Mouse (Mus musculus): ENCODE results near the gene Tbc1d7.

Gene Tbc1d7

DNA sequence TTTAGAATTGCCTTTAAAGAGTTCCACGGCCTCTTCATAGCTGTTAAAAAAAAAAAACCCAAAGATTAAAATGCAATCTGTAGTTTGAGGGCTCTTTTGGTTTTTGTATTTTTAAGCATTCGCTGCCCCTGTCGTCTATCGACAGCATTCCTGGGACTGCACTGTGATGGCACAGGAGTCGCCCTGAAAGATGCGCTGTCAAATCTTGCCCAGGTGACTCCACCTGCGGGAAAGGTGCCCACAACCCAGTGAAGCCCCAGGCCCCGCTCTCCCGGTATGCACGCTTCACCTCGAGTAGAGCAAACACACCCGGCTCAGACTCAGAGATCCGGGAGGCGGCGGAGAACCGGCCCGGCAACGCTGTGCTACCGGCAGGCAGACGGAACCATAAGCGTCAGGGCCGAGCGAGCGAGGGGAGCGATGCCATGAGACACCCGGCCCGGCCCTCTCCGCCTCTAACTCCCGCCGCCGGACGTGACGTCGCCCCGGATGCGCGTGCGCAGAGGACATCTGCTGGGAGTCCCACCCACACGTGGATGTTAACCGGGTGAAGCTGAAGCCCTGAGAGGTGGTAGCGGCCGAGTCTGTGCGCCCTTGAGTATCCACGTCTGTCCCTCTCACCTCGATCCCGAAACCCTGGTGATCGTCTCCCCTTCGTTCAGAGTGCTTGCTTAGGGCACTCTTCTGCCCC is at the start of gene Tbc1d7:
Gene Tbc1d7 (minus strand): TSS at position 482 of the 691 bp plus-strand sequence.
- DNase-seq: peak; percentile 98

DNA sequence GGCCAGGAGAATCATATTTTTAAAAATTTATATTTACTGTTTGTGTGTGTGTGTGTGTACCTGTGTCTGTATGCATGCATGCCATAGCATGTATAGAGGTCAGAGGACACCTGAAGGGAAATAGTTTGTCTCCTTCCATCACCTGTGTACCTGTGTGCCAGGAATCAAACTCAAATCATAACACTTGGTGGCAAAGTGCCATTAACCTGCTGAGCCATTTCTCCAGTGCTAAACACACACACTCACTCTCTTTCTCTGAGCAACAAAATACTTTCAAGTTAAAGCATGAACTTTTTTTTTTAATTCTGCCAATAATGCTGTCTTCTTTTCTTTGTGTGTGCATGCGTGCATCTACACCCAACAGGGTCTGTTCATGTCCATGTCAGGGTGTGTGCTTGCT is 49.3 kb upstream of the Tbc1d7 start:
- no peak for DNase-seq

DNA sequence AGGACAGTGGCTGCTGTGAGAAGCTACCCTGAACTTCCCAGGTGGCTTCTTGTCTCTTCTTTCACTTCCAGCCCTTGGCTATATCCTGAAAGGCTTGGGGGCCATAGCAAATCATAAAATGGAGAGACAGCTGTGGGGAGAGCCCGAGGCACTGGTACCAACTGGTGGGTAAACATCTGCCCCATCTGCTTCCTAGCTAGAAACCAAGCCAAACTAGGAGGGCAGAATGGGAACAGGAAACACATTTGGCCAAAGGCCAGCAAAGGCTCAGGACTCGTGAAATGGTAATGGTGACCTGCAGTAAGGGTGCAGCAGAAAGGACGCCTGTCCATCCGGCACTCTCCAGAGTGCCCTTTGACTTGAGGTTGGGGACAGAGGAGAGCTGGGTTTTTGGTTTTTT is 47.5 kb upstream of the Tbc1d7 start:
- no peak for DNase-seq

DNA sequence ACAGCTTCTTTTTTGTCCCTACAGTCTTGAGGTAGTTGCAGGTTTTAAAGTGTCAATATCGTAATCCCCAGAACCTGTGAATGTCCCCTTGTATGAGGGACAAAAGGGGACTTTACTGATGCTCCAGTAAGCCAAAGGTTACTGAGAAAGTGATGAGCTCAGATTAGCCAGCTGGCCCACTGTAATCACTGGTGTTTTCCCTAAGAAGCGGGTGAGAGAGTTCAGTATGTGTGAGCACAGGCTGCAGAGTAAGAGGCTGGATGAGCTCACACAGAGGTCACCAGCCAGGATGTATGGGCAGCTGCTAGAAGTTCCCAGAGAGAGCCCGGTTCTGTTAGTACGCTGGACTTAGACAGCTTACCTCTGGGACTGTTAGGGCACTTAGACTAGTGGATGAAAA is 47.0 kb upstream of the Tbc1d7 start:
- no peak for DNase-seq

DNA sequence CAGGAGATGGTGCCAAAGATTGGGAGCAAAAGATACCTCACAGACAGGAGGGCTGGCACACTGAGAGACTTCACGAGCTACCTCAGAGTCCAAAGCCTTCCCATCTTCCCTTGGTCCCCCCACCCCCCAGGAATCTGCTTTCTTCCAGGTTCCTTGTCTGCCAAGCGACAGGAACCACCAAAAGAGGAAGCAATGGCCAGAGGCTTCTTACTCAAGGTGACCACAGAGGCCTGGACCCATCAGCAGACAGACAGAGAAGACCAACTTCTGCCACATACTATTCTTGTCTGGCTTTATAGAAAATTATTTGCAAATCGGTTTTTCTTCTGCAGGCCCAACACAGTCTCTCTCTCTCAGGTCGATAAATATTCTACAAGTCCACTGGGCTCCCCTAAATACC is 46.4 kb upstream of the Tbc1d7 start:
- DNase-seq: no peak

DNA sequence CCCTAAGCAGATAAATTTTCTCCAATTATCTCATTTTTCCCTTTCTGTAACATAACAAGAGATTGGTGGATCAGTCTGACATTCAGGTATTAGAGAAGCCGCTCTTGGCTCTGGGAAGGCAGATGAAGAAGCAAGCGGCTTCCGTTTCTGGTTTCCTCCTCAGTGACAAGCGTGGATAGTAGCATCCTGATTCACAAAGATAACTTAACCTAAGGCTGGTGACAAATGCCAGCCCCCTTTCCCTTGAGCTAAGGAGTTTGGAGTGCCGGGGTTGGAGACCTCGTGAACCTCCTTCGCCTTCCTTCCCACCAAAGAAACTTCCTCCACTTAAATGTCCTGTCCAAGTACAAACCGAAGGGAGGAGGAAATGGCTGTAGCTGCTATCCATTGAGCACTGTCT is 45.8 kb upstream of the Tbc1d7 start:
- no peak for DNase-seq

DNA sequence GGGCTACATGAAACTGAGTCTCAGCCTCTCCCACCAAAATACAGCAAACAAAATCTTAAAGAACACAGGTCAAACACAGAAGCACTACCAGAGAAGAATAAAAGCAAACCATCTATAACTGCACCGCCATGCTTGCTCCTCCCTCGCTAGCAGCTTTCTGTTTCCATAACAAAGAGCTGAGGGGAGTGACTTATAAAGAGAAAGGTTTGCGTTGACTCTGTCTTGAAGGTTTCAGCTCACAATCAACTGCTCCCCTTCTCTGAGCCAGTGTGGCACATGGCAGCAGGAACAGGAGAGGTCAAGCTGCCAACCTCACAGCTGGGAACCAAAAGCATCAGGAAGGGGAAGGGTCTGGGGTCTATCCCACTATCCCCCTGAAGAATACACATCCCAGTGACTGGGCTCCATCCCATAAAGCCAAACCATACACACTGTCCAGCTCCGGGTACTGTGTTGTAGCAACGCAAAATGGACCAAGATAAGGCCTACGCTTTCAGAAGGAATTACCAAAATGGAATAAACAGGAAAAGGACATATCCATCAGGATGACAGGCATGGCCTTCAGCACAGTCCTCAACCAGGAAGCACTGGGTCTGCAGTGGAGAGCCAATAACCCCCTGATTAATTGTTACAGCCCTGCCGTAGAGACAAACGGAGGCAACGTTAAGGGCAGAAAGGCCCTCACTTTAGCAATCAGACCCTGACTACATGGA is 44.8 kb upstream of the Tbc1d7 start:
- no peak for DNase-seq

DNA sequence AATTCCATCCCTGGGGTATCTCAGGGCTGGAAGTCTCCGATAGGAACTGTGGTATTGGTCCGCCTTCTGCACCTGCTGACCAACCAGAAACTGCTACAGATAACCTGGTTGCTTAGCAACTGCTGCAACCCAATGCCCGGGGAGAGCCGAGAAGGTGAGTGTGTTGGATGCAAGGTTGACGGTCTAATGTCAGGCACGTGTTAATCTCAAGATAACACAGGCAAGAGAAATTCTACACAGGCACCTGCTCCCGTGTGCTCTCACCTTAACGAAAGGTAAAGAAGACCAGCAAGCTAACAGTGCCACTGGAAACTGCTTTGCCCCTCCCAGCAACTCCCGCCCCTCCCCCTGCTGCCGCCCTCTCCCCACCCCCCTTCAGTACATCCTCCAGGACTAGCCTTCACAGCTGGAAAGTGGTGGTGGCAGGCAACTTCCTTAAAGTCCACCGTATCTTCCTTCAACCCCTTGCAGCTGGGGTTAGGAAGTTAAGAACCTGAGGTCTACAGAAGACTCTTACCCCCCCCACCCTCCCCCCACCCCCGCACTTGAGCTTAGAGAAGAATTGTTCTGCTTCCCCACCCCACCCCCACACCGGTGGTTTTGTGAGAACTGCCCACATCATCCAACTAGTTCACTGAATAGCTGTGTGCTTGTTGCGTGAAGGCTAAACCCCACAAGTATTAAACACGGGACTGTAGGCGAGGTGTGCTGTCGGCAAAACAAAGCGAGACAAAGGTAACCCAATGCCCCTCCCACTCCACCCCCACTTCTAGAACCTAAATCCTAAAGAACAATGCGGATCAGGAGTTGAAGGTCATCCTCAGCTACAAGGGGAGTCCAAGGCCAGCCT is 44.1 kb upstream of the Tbc1d7 start:
- no peak for DNase-seq

DNA sequence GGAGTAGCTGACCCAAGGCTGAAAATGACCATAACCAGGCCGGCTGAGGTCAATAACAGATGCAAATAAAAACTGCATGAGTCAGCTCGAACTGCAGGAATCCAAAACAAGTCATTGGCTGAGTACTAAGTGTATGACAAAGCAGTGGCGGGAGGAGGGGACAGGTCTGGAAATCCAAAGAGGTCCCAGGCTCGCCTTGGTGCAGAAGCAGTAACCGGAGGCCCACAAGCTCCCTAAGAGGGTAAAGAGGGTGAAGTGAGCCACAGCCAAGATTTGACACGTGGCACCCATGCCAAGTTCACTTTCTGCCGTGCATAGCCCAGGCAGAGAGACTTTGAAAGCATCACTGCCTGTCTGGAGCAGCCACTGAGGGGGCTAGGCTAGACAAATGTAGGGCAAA is 41.0 kb upstream of the Tbc1d7 start:
- peak; percentile 49 for DNase-seq

DNA sequence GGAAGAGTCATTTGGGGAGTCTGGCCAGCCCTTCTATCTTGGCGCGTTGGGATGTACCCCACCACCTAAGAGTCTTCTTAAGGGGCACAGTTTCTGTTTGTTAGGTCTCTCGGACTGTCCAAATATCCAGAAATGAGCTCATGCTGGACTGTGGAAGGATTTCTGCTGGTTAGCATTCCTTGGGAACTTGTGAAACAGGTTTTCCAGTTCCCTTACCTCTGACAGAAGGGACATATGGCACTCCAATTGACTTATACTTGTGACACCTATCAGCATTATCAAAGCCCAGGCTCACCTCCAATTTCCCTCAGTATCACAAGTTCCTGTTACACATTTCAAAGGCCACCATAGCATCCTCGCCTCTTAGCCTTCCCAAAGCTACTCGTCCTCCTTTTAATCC is 39.7 kb upstream of the Tbc1d7 start:
- no peak for DNase-seq

DNA sequence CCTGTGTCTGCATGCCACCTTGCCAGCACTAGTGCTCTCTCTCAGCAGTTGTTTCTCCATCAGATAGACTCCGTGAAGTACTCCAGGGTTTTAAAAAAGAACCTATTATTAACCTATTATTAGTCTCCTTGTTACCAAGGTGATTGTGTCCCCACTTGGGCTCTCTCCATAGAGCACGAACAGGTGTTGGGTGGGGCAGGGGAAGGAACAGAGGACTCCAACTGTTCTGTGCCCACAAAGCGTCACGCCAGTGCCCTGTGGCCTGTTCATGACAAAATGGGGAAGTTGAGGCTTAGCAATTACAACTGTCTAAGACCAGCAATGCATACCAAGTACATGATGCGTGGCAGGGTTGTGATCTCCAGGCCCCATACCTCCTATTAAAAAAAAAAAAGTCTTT is 38.3 kb upstream of the Tbc1d7 start:
- no peak for DNase-seq

DNA sequence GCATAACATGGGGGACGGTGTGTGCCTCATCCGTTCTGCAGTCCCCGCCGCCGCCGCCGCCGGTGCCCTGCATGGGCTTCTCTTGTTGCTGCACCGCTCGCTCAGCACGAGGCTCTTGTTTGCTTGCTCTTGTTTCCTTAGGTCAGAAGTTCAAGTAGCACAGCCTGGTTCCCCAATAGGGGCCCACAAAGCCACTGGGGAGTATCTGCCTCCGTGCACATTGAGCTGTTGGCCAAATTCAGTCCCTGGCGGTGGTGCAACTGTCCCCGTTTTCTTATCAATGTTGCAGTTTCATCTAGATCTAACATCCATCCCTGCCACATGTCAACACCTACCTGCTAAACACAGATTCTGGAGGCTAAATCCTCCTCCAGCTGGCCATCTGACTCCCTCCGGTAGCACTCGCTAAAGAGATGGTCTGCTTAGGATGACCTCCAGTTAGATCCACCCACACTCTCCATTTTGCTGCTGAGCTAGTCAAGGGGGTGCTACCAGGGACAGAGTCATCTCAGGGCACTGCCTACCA is 37.7 kb upstream of the Tbc1d7 start:
- no peak for DNase-seq

DNA sequence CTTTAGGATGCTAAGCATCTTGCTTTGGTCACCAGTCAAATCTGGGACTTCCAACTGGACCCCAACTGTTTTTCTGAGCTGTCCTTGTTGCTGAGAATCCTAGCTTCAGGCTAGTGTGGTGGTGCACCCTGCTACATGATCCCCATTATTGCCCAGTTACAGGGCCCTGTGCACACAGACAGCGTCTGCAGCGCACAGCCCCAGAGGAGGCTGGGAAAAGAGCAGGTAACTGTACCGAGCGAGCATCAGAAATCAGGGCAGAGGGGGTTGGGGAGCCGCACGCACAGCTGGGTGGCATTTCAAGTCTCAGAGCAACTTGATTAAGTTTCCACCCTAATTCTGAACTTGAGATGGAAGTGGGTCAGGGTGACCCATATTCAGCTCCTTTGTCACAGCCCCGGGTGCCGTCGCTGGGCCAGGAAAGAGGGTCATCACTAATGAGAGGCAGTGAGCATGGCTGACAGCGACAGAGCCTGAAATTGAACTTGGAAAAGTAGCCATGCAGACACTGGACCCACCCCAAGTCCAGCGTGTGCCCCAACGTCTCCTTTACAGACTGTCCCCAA is 34.9 kb upstream of the Tbc1d7 start:
- DNase-seq: no peak

DNA sequence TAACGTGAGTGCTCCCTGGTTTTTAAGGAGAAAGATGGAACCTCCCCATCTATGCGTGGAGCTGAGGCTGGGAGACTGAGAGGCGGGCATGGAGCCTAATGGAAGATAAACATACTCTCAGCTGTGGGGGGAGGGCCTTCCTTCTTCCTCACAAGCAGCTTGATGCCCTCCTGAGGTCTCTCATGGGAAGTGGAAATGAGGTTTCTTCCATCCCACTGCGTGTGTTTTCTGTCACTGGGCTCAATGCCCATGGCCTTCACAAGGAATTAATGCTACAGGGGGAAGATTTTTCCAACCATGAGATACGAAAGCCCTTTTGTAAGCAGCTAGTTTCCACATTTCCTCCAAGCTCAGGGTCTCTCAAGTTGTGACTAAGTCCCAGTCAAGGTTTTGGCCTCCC is 32.3 kb upstream of the Tbc1d7 start:
- DNase-seq: no peak

DNA sequence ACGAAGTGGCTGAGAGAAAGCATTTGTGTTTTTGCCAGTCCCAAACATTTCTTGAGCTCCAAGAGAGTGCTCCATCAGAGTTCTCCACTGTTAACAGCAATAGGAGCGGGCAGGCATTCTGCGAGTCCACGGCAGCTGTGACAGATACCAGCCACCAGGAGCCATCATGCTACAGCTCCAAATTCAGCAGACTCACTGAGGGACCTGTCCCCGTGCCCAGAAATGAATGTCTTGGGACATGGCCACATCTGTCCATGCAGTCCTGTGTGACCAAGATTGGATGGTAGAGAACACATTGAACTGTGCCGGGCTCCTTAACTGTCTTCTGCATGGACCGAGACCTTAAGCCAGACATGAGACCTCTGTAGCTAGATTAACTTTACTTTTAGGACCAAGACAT is 31.9 kb upstream of the Tbc1d7 start:
- no peak for DNase-seq

DNA sequence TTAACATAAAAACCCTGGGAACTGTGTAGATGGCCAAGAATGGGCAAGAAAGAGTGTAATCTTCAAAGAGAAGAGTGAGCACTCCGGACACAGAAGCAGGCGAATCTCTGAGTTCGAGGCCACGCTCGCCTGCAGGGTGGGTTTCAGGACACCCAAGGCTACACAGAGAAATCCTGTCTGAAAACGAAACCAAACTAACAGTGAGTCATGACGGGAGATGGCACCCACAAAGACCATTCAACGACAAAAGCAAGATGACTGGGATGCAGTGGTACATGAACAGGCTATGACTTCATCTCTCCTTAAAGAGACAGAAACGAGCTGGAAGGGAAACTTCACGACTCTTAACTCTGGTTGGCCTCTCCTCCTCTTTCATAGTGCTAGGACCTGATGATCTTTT is 31.1 kb upstream of the Tbc1d7 start:
- no peak for DNase-seq

DNA sequence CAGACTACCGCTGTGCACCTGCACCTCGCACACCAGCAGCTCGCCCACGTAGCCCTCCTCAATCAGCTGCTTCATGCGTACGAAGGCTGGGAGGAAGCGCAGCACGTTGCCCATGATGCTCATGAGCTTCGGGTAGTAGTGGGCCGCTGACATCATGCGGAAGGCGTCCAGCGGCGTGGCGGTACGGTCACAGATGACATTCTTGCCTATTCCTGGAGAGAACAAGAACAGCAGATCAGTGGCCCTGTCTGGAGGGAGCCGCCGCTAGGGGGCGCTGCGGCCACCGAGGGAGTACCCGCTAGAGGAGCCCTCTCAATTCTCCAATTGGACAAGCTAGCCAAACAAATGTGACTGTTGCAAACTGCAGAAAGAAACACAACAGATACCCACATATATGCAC is 29.7 kb upstream of the Tbc1d7 start:
- peak; percentile 44 for DNase-seq

DNA sequence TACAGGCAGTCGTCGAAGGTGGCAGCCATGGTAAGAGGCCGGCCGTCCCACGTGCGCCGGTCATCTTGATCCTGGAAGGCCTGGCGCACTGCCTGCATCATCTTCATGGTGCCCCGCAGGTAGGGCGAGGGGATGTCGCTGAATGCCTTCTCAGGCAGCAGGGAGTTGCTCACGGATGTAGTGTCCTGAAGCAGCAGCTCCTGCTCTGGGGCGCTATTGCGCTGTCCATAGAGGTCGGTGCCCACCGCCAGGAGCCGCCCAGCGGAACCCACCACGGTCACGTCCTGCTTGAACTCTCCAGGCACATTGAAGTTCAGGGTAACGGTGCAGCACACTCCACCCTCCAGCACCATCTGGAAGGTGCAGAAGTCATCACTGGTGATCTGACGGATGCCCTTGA is 29.2 kb upstream of the Tbc1d7 start:
- DNase-seq: no peak

DNA sequence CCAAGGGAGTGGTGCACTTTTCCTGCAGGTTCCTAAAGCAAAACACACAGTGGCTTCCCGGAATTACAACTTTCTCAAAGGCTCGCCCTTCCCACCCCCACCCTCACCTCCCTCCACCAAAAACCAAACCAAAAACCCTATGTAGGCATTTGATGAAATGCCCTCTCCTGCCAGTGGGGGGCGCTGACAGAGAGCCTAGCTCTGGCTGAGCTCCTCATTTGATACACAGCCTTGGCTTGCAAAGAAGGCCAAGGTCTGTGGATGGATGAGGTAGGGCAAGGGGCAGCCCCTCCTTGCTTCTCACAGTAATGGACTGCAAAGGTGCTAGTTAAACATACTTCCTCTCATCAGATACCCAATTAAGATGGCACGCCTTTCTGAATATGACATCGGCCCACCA is 28.4 kb upstream of the Tbc1d7 start:
- peak; percentile 48 for DNase-seq

DNA sequence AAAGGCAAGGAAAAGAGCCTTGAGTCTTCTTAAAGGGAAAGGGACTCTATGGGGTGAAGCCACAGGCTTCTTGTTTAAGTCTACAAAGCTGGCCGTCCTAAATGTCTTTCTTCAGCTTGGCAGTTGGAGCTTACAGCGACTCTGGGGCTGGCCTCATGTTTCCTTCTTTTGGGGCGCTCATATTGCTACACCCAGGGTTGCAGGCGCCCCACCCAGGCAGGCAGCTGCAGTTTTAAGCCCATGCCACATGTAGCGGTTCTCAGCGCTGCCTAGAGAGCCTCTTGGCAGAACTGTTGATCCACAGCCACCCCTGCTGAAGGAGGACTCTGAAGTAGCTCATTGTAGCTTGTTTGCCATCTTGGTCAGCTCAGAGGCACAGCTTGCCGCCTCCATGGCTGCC is 28.0 kb upstream of the Tbc1d7 start:
- DNase-seq: no peak

DNA sequence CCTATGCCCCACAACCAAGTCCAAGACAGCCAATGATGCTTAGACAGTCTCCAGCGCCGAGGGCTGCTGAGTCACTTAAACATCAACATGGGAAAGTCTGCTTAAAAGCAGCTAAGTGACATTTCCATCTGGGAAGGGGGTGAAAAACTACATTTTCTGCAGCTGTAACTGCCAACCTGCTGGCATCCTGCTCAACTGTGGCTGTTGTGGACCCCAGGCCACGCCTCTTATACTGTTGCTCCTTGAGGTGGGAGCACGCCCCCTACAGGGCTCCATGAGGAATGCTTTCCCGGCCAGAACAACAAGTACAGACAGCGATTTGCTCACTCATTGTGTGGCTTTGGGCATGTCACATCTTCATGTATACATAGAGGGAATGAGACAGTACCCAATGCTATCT is 25.9 kb upstream of the Tbc1d7 start:
- DNase-seq: no peak

DNA sequence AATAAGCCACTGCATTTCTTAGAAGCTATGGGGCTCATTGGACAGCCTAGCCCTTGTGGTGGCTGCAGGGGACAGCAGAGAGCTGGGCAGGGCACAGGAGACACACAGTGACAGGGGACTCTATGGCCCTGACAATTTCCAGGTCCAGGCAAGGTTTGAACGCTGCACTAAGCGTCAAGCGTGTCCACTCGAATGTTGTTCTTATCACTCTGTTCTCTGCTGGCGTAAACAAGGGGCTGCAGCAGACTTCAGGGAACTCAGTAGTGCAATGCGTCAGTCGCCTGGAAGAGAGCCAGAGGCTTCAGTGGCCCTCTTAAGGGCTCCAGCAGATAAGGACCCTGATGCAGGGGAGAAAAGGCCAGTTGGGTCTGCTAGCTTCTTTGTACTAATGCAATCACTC is 24.7 kb upstream of the Tbc1d7 start:
- no peak for DNase-seq

DNA sequence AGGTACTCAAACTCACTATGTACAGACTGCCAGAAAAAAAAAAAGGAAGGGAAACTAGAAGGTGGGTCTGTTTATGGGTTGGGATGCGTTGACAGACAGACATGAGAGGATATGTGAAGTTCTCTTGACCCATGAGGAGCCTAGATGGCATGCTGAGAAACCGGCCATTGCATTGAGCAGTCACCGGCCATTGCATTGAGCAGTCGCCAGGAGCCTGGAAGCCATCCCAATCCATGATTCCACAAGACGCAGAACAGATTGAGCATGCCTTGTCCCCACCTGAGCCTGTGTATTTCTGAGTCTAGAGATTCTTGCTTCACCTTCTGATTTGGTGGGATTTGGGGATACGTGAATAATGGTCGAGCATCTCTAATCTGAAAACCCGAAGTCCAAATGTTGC is 22.6 kb upstream of the Tbc1d7 start:
- DNase-seq: no peak
